Mouse (Mus musculus) lung, postnatal 4 days (tissue): ENCODE measurements around the gene Olfr887.

Source experiments
- DNase-seq, 2 experiments: peaks; one replicate each; pipeline ENCODE4 v3.0.0; 2021

Gene Olfr887

GRCm38 (mm10) chr9:38083772-38084171, at the start of gene Olfr887:
Olfr887 (plus strand) TSS chr9:38084072.
- no peak for DNase-seq

DNA sequence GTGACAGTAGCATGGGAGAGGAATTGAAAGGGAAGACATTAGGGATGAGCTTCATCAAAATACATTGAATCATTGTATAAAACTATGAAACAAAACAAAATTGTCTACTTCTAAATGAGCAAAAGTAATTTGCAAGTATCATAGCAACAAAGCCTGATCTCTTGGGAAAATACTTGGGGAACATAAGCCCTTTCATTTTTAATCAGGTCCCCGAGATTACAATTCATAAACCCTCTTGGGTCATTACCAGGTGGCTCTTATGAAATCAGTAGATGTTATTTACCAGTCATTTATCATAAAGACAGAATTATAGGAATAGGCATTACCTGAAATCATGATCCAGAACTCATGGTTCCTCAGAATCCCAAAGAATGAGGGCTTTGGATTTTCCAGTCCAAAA, 37.6 kb upstream of the Olfr887 start, which contains the start of gene Olfr884:
TSS of gene Olfr884 (plus strand) at position 301 of the 400 bp plus-strand sequence.
- DNase-seq = no peak

GRCm38 (mm10) chr9:38061022-38061421, 22.9 kb upstream of the Olfr887 start, which contains the start of gene Olfr885:
Olfr885 (plus strand) TSS chr9:38061322.
- no peak for DNase-seq

DNA sequence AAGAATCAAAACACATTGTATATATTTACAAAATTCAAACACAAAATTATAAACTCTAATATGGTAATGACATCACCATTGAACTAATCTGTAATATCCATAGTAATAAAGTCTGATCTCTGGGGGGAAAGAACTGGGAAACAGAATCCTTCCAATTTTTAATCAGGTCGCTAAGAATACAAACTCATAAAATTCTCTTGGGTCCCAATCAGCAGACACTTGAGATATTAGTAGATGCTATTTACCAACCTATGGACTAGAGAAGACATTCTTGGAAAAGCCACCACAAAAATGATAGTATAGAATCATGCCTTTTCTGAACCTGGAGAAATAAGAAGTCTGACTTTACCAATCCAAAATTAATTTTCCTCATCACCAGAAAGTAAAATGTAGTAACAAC, 24.0 kb downstream of the Olfr887 start, which contains the start of gene Olfr888:
TSS of gene Olfr888 (plus strand) at position 301 of the 400 bp plus-strand sequence.
- DNase-seq = no peak

GRCm38 (mm10) chr9:38114898-38115297, 31.0 kb downstream of the Olfr887 start, which contains the start of gene Olfr889:
Olfr889 (plus strand) TSS chr9:38115198.
- no peak for DNase-seq
